Mouse (Mus musculus): ENCODE measurements around the gene Notum. TPM values are rescaled to one million over a fixed set of nuclear protein-coding genes. Genes with fewer than 3 reads are reported as not detected.

Notum gene
- polyA plus RNA-seq, 1 experiment from 2014 or later = 0.15 TPM

- no peak for ATAC-seq
- H3K27me3 ChIP-seq = no peaks in the 10 kb centered on the region
- peaks cover 65% of the 10 kb centered on the region for H3K36me3 ChIP-seq (ENCODE audit: poor library complexity, severe bottlenecking)
- H3K9ac ChIP-seq = no peak overlapping the region
- no peak overlapping the region for H3K4me3 ChIP-seq
- no peak overlapping the region for H3K4me2 ChIP-seq
- H3K27ac ChIP-seq = no peak overlapping the region
- H3K4me1 ChIP-seq = peaks cover 23% of the 10 kb centered on the region
- WGBS = 94% methylated on average over 6 of the region's 6 CpGs
- no peaks in the 10 kb centered on the region for H3K9me3 ChIP-seq (replicated peaks)
These were observed 38.2 kb downstream of the Notum start for GRCm38 (mm10) chr11:120622805-120623204.

GRCm38 (mm10) chr11:120620195-120620594 lies 40.8 kb downstream of the Notum start:
- Histone ChIP-seq H3K27me3 (no peaks in the 10 kb centered on the region), H3K36me3 (ENCODE audit: poor library complexity, severe bottlenecking) (peaks cover 59% of the 10 kb centered on the region), H3K9ac (no peak overlapping the region), H3K4me1 (peaks cover 33% of the 10 kb centered on the region), H3K4me2 (no peak overlapping the region), H3K4me3 (no peak overlapping the region), H3K9me3 (replicated peaks) (no peaks in the 10 kb centered on the region), H3K27ac (no peak overlapping the region)
- ATAC-seq = no peak
- WGBS = 95% methylated on average over 14 of the region's 14 CpGs

GRCm38 (mm10) chr11:120618619-120619535 lies 42.1 kb downstream of the Notum start:
- 96% methylated on average over 25 of the region's 25 CpGs for WGBS
- H3K4me3 ChIP-seq = no peak overlapping the region
- H3K9ac ChIP-seq = no peak overlapping the region
- no peaks in the 10 kb centered on the region for H3K27me3 ChIP-seq
- H3K27ac ChIP-seq = peak overlapping the region; percentile 73; the same call in 1 of the 2 replicates
- H3K4me1 ChIP-seq = peaks cover 26% of the 10 kb centered on the region
- ATAC-seq = no peak
- H3K36me3 ChIP-seq (ENCODE audit: poor library complexity, severe bottlenecking) = peaks cover 67% of the 10 kb centered on the region
- no peak overlapping the region for H3K4me2 ChIP-seq
- H3K9me3 ChIP-seq (replicated peaks) = no peaks in the 10 kb centered on the region

GRCm38 (mm10) chr11:120617519-120618112 lies 43.4 kb downstream of the Notum start, which contains the start of gene Pcyt2:
Gene Pcyt2, minus strand, starts transcription at chr11:120617936.
- ATAC-seq = peak; percentile 95
- H3K9ac ChIP-seq = peak within 1 kb of the TSS; percentile 87
- H3K4me3 ChIP-seq = peak within 1 kb of the TSS; percentile 85
- peak within 1 kb of the TSS; percentile 73 for H3K27ac ChIP-seq
- WGBS = under 1% methylated on average over 56 of the region's 56 CpGs
- peaks cover 18% of the 10 kb centered on the region for H3K4me1 ChIP-seq
- H3K27me3 ChIP-seq = no peaks in the 10 kb centered on the region
- no peaks in the 10 kb centered on the region for H3K9me3 ChIP-seq (replicated peaks)
- H3K36me3 ChIP-seq (ENCODE audit: poor library complexity, severe bottlenecking) = peaks cover 71% of the 10 kb centered on the region
- peak within 1 kb of the TSS; percentile 88 for H3K4me2 ChIP-seq

- peaks cover 72% of the 10 kb centered on the region for H3K36me3 ChIP-seq (ENCODE audit: poor library complexity, severe bottlenecking)
- H3K4me1 ChIP-seq = peaks cover 18% of the 10 kb centered on the region
- no peaks in the 10 kb centered on the region for H3K27me3 ChIP-seq
- ATAC-seq = no peak
- H3K27ac ChIP-seq = peak overlapping the region; percentile 73; the same call in 1 of the 2 replicates
- H3K9me3 ChIP-seq (replicated peaks) = no peaks in the 10 kb centered on the region
- peak overlapping the region; percentile 85 for H3K4me3 ChIP-seq
- H3K4me2 ChIP-seq = peak overlapping the region; percentile 88
- WGBS = 56% methylated on average over 4 of the region's 4 CpGs
- H3K9ac ChIP-seq = peak overlapping the region; percentile 87
These were observed 44.2 kb downstream of the Notum start for GRCm38 (mm10) chr11:120616617-120617294.

GRCm38 (mm10) chr11:120615606-120616203 lies 45.3 kb downstream of the Notum start:
- 92% methylated on average over 11 of the region's 11 CpGs for WGBS
- H3K9ac ChIP-seq = no peak overlapping the region
- H3K36me3 ChIP-seq (ENCODE audit: poor library complexity, severe bottlenecking) = peaks cover 72% of the 10 kb centered on the region
- no peak for ATAC-seq
- peaks cover 18% of the 10 kb centered on the region for H3K4me1 ChIP-seq
- no peak overlapping the region for H3K4me3 ChIP-seq
- no peaks in the 10 kb centered on the region for H3K9me3 ChIP-seq (replicated peaks)
- no peaks in the 10 kb centered on the region for H3K27me3 ChIP-seq
- peak overlapping the region; percentile 88; the same call in 1 of the 2 replicates for H3K4me2 ChIP-seq
- H3K27ac ChIP-seq = no peak overlapping the region

- 92% methylated on average over 6 of the region's 6 CpGs for WGBS
- Histone ChIP-seq H3K27me3 (no peaks in the 10 kb centered on the region), H3K4me2 (no peak overlapping the region), H3K27ac (no peak overlapping the region), H3K36me3 (ENCODE audit: poor library complexity, severe bottlenecking) (peaks cover 72% of the 10 kb centered on the region), H3K9ac (no peak overlapping the region), H3K9me3 (replicated peaks) (no peaks in the 10 kb centered on the region), H3K4me1 (peaks cover 18% of the 10 kb centered on the region), H3K4me3 (no peak overlapping the region)
- ATAC-seq = no peak
These were observed 45.8 kb downstream of the Notum start for GRCm38 (mm10) chr11:120615167-120615566.

GRCm38 (mm10) chr11:120613976-120614375 lies 47.0 kb downstream of the Notum start:
- 88% methylated on average over 8 of the region's 8 CpGs for WGBS
- no peak overlapping the region for H3K9ac ChIP-seq
- no peak overlapping the region for H3K27ac ChIP-seq
- 0 out of 2 replicates have a peak, but pooled peaks cover 4% of the 10 kb centered on the region for H3K27me3 ChIP-seq
- H3K4me1 ChIP-seq = peaks cover 22% of the 10 kb centered on the region
- H3K9me3 ChIP-seq (replicated peaks) = no peaks in the 10 kb centered on the region
- peaks cover 71% of the 10 kb centered on the region for H3K36me3 ChIP-seq (ENCODE audit: poor library complexity, severe bottlenecking)
- H3K4me2 ChIP-seq = no peak overlapping the region
- no peak overlapping the region for H3K4me3 ChIP-seq
- no peak for ATAC-seq

GRCm38 (mm10) chr11:120613481-120613972 lies 47.4 kb downstream of the Notum start:
- Histone ChIP-seq H3K9me3 (replicated peaks) (no peaks in the 10 kb centered on the region), H3K27me3 (peaks cover 8% of the 10 kb centered on the region), H3K36me3 (ENCODE audit: poor library complexity, severe bottlenecking) (peaks cover 66% of the 10 kb centered on the region), H3K4me2 (no peak overlapping the region), H3K4me1 (peaks cover 26% of the 10 kb centered on the region), H3K27ac (no peak overlapping the region), H3K4me3 (no peak overlapping the region), H3K9ac (no peak overlapping the region)
- 95% methylated on average over 10 of the region's 10 CpGs for WGBS
- ATAC-seq = no peak

- 42% methylated on average over 6 of the region's 6 CpGs for WGBS
- no peaks in the 10 kb centered on the region for H3K9me3 ChIP-seq (replicated peaks)
- no peak overlapping the region for H3K27ac ChIP-seq
- H3K4me3 ChIP-seq = no peak overlapping the region
- ATAC-seq = 0 out of 2 replicates have a peak, but pooled peaks have one; percentile 16
- H3K9ac ChIP-seq = no peak overlapping the region
- peaks cover 30% of the 10 kb centered on the region for H3K4me1 ChIP-seq
- H3K27me3 ChIP-seq = peaks cover 14% of the 10 kb centered on the region
- H3K36me3 ChIP-seq (ENCODE audit: poor library complexity, severe bottlenecking) = peaks cover 61% of the 10 kb centered on the region
- no peak overlapping the region for H3K4me2 ChIP-seq
These were observed 48.2 kb downstream of the Notum start for GRCm38 (mm10) chr11:120612763-120613162.

- Histone ChIP-seq H3K36me3 (ENCODE audit: poor library complexity, severe bottlenecking) (peaks cover 79% of the 10 kb centered on the region), H3K4me3 (no peak overlapping the region), H3K9me3 (replicated peaks) (no peaks in the 10 kb centered on the region), H3K4me1 (peaks cover 12% of the 10 kb centered on the region), H3K9ac (no peak overlapping the region), H3K27ac (no peak overlapping the region), H3K27me3 (peaks cover 17% of the 10 kb centered on the region), H3K4me2 (no peak overlapping the region)
- no peak for ATAC-seq
- 73% methylated on average over 9 of the region's 9 CpGs for WGBS
These were observed 50.4 kb downstream of the Notum start for GRCm38 (mm10) chr11:120610477-120611046.
